Mouse (Mus musculus) ES-Bruce4 (cell line): ENCODE measurements around the gene Stox2. TPM values are rescaled to one million over a fixed set of nuclear protein-coding genes. Genes with fewer than 3 reads are reported as not detected.

Experiments used
- H3K27ac ChIP-seq: 2 replicates; pipeline ENCODE4 v1.5.1; 2012; ENCODE audit warnings: low read length, inconsistent platforms; ENCODE audit not compliant: insufficient read depth
- H3K27me3 ChIP-seq: 2 replicates; pipeline ENCODE4 v1.6.1; 2012; ENCODE audit warnings: mild to moderate bottlenecking, low read length, inconsistent platforms; ENCODE audit not compliant: control insufficient read depth, poor library complexity, insufficient read depth, severe bottlenecking
- H3K36me3 ChIP-seq: 2 replicates; pipeline ENCODE4 v1.6.1; 2012; ENCODE audit warnings: inconsistent platforms, mild to moderate bottlenecking, low read length, moderate library complexity; ENCODE audit not compliant: control insufficient read depth, poor library complexity, insufficient read depth, severe bottlenecking
- H3K4me1 ChIP-seq: one replicate; pipeline ENCODE4 v1.8.1; 2011; ENCODE audit warnings: low read length; ENCODE audit not compliant: control insufficient read depth, insufficient read depth
- H3K4me3 ChIP-seq: 2 replicates; pipeline ENCODE4 v1.5.1; 2011; ENCODE audit warnings: low read depth, mild to moderate bottlenecking, low read length
- H3K9ac ChIP-seq: 2 replicates; pipeline ENCODE4 v1.6.1; 2012; ENCODE audit warnings: low read depth, mild to moderate bottlenecking, inconsistent platforms; ENCODE audit not compliant: poor library complexity, severe bottlenecking
- H3K9me3 ChIP-seq: replicated peaks from 2 replicates; pipeline ENCODE4 v1.6.1; 2012; ENCODE audit warnings: mild to moderate bottlenecking, low read length, inconsistent platforms; ENCODE audit not compliant: control insufficient read depth, poor library complexity, insufficient read depth, severe bottlenecking
- CTCF ChIP-seq: IDR thresholded peaks from one replicate; pipeline ENCODE4 v1.8.1; 2011; ENCODE audit warnings: low read depth, low read length
- EP300 ChIP-seq: IDR thresholded peaks from 2 replicates; pipeline ENCODE4 v1.6.1; 2011; ENCODE audit warnings: low read depth, low read length; ENCODE audit not compliant: insufficient read depth
- POLR2A ChIP-seq: IDR thresholded peaks from one replicate; pipeline ENCODE4 v1.8.1; 2011; ENCODE audit warnings: low read length; ENCODE audit not compliant: insufficient read depth
- polyA plus RNA-seq: library from polyadenylated mRNA; stranded (reverse); fragments of >200 nt; gene quantifications from 2 replicates; pipeline ENCODE4 v1.2.4, GENCODE M21; 2011; ENCODE audit warnings: low read depth; ENCODE audit not compliant: missing spikeins, insufficient read depth, insufficient read length

The Stox2 gene
- polyA plus RNA-seq, 1 experiment = 5.1 TPM

DNA sequence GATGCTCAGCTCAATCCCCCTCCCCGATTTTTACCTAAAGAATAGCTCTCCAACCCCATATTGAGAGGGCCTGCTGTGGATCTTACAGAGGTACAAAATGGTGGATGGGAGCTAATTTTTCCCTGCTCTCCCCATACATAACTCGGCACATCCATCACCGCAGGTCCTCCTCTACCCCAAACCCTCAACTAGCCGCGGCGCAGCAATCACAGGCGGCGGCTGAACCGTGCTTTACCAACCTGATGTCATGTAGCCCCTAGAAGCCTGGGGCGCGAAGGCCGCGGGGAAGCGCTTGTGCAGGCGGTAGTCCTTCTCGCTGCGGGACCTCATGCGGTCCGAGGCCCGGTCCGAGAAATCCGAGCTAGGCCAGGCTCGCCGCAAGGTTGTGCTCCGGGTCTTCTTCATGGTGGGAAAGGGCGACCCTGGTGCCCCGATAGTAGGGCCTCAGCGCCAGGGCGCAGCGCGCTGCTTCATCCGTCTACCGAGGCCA lies 158.5 kb downstream of the Stox2 start:
- Histone ChIP-seq H3K9me3 (no peaks in the 10 kb centered on the region), H3K9ac (peak overlapping the region; percentile 76), H3K36me3 (no peaks in the 10 kb centered on the region), H3K4me3 (peak overlapping the region; percentile 78), H3K27ac (no peak overlapping the region), H3K27me3 (peaks cover 10% of the 10 kb centered on the region; the same call in 1 of the 2 replicates), H3K4me1 (no peaks in the 10 kb centered on the region)
- TF ChIP-seq EP300 (no peak), CTCF (no peak), POLR2A (no peak)

DNA sequence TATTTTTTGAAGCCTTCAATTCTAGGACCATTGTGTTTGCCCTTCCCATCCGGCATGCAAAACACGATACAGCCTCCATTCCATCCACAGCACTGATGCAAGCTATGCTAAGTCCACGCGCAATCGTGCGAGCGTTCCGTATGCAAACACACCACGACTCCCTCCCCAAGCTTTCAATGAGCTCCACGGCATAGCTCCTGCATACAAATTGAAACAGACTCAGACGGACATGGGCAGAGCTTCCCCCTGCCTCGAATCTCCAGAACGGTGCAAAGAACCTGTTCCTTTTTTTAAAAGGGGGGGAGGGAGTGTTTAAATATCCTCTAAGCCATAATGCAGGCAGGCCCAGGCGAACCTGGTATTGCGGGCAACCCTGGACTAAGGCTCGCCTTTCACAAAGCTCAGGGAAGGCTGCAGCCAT lies 159.0 kb downstream of the Stox2 start:
- Histone ChIP-seq H3K27ac (no peak overlapping the region), H3K4me3 (peak overlapping the region; percentile 78), H3K4me1 (no peaks in the 10 kb centered on the region), H3K27me3 (peaks cover 10% of the 10 kb centered on the region; the same call in 1 of the 2 replicates), H3K36me3 (no peaks in the 10 kb centered on the region), H3K9me3 (no peaks in the 10 kb centered on the region), H3K9ac (peak overlapping the region; percentile 76)
- TF ChIP-seq EP300 (no peak), POLR2A (no peak), CTCF (no peak)

DNA sequence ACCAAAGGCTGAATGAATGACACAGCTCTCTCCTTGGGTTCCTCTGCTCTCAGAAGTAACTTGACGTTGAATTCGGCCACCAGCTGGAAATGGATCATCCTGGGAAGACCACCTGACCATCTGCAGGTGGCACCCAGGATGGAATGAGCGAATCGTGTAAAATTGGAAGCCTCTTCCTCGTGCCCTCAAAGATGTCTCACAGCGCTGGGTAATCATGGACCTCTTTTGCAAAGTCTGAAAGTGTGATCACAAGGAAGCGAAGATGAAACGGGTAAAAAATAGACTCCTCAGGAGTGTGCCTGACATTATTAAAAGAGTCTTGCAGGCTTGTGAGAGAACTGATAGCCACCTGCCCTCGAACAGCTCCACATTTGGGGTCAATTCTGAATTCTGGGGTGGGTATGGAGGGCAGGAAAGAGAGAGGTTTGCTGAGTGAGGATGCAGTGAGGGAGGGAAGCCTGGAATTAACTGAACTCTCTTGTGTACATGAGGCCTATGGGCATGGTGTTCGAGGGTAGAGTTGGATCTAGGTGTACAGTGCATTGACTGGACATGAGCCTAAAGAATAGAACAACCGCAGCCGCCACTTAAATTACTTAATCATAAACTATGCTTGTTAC lies 160.0 kb downstream of the Stox2 start:
- Histone ChIP-seq H3K27ac (no peak overlapping the region), H3K36me3 (no peaks in the 10 kb centered on the region), H3K9ac (no peak overlapping the region), H3K4me1 (no peaks in the 10 kb centered on the region), H3K9me3 (no peaks in the 10 kb centered on the region), H3K27me3 (peaks cover 10% of the 10 kb centered on the region; the same call in 1 of the 2 replicates), H3K4me3 (no peak overlapping the region)
- no peak for TF ChIP-seq POLR2A
- no peak for TF ChIP-seq CTCF
- TF ChIP-seq EP300 = no peak

DNA sequence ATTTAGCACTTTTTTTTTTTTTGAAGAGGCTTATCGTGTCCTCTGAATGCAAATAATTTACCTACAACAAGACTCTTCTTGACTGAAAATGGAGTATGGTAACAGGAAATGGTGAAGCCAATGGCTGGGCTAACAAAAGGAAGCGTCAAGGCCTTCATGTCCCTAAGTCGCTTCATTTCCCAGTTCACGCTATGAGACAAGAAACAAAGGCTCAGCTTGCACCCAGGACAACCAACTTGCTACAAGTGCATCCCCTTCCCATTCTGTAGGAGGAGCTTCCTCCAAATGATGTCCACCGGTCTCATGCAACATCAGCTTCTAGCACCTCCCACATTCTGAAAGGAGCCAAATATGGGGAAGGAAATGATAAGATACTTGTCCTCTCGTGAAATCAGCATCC lies 160.7 kb downstream of the Stox2 start:
- TF ChIP-seq EP300 (no peak), CTCF (no peak), POLR2A (no peak)

DNA sequence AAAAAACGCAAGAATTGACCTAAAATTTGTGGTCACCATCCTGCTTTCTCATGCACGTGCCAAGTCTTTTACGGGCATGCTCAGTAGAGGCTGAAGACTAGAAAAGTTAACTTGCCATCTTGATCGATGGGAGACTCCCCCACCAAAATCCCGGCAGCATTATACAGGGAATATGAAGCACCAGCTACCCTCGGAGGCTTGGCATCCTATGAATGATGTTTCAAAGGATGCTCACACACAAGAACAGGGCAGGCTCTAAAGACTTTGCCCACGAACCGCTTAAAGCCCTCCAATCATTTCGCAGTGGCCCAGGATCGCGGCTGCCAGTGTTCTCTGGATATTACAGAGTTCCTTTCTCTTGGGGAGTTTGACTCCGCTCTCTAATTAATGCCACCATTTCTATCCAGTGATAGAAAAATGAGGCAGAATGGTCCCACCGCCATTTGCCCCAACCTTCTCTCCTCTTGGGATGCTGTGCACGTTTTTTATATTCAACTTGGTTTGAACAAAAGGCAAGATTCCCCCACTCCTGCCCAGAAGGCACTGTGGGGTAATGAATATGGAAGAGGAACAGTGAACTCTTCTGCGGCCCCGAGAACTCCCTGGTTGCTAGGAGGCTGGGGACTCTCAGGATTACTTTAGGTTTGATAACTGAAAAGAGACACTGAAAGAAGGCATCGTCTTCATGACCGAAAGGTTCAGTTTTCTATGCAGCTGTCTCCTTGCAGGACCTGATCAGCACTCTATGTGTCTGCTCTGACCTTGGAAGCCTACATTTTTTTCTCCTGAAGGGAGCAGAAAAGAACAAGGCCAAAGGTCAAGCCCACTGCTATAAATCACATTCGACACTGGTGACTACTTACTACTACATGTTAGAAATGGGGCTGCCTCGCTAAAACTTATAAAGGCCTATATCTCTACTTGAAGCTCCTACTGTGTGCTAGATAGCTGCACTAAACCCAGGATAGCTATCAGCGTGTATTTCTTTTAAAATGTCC lies 161.5 kb downstream of the Stox2 start:
- H3K9me3 ChIP-seq = no peaks in the 10 kb centered on the region
- H3K4me1 ChIP-seq = no peaks in the 10 kb centered on the region
- no peak overlapping the region for H3K27ac ChIP-seq
- peaks cover 10% of the 10 kb centered on the region; the same call in 1 of the 2 replicates for H3K27me3 ChIP-seq
- H3K4me3 ChIP-seq = no peak overlapping the region
- TF ChIP-seq CTCF (no peak), EP300 (no peak), POLR2A (no peak)
- no peaks in the 10 kb centered on the region for H3K36me3 ChIP-seq
- H3K9ac ChIP-seq = no peak overlapping the region

More for the DNA sequence above, 160.7 kb downstream of the Stox2 start:
- no peak overlapping the region for H3K27ac ChIP-seq
- no peak overlapping the region for H3K9ac ChIP-seq
- H3K36me3 ChIP-seq = no peaks in the 10 kb centered on the region
- H3K27me3 ChIP-seq = peaks cover 10% of the 10 kb centered on the region; the same call in 1 of the 2 replicates
- no peaks in the 10 kb centered on the region for H3K4me1 ChIP-seq
- no peak overlapping the region for H3K4me3 ChIP-seq
- no peaks in the 10 kb centered on the region for H3K9me3 ChIP-seq
